Mouse (Mus musculus): ENCODE measurements around the gene Adipor2. TPM values are rescaled to one million over a fixed set of nuclear protein-coding genes. Genes with fewer than 3 reads are reported as not detected.

Adipor2 gene
- total RNA-seq, 2 experiments from 2014 or later, result 64.4 to 71.4 TPM

DNA sequence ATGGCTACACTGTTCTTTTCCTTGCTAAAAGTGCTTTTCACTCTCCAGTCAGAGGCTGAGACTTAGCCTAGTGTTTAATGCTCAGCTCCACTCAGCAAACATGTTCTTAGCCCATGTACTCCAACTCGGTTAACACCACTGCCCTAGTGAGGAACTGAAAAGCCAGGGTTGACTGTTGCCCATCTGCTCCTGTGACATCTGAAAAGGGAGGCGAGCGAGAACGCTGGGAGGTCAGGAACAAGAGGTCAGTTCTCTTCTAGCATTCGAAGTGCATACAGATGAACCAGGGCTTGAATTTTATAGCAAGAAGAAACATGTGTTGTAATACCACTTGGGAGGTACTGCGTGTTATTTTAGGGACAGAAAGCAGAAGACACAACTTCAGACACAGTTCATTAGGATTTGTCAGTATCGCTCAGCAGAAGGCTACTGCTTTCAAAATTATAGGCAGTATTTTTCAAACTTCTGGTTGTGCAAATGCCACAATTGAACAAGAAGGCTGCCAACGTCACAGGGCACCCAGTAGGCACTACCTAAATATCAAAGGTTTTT lies 59.4 kb downstream of the Adipor2 start:
- ATAC-seq (replicated peaks; ENCODE audit: poor library complexity), result no peak

- no peak for ATAC-seq (replicated peaks; ENCODE audit: poor library complexity)
Measured at GRCm38 (mm10) chr6:119352501-119352900, 65.0 kb downstream of the Adipor2 start.

DNA sequence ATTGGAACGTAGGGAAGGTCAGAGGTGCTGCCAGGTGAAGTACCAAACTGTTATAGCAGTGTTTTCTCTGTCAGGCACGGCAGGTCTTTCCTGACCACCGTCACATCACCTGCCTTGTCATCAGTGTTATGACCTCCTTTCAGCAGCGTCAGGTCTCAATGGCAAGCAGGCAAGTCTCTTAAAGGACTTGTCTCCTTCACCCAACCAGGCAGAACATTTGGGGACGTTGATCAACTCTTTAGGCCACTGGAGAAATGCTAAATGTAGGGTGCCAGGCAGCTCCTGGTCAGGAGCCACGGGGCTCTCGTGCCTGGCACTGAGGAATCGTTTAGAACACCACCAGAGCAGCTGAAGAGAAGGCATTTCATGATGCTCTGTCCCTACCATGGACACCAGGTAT lies 65.8 kb downstream of the Adipor2 start:
- ATAC-seq (replicated peaks; ENCODE audit: poor library complexity), result no peak

DNA sequence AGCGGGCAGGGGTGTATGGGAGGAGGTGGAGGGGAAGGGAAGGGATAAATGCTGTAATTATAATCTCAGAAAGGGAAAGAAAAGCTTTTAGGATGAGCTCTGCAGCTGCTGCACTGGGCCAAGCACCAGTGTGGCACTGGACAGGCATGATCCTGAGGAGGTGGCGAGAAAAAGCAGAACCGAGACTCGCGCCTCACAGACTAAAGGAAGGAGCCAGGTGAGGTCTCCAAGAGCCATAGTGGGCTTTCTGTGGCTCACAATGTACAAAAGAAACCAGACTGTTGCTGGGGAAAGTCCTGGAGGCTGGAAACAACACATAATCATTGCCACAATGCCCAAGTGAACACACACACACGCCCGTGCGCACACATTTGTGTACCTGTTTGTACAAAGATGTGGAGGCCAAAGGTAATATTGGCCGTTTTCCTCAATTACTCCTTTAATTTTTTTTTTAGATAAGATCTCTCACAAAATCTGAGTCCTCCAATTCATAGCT lies 66.8 kb downstream of the Adipor2 start:
- no peak for ATAC-seq (replicated peaks; ENCODE audit: poor library complexity)

GRCm38 (mm10) chr6:119348234-119348633 lies 69.3 kb downstream of the Adipor2 start:
- peak; percentile 59 for ATAC-seq (replicated peaks; ENCODE audit: poor library complexity)

DNA sequence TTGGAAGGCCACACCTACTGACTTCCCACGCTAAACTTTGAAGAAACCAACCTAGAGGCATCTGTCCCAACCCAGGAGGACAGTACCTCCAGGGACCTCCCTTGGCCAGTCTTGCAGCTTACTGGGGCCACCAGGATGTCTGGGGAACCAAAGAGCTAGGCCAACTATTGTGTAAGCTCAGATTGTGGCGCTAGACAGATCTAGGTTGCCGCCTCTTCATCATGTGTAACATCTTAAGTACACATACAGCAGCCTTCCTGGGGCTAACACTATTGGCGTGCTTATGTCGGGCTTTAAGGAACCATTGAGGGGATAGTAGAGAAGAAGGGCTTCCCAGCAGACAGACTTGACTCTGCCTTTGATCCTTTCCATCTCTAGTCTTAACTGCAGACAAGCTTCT lies 69.7 kb downstream of the Adipor2 start:
- no peak for ATAC-seq (replicated peaks; ENCODE audit: poor library complexity)

- peak; percentile 61 for ATAC-seq (replicated peaks; ENCODE audit: poor library complexity)
Measured at GRCm38 (mm10) chr6:119346257-119346656, 71.2 kb downstream of the Adipor2 start.

- ATAC-seq (replicated peaks; ENCODE audit: poor library complexity), result peak; percentile 69
Measured at GRCm38 (mm10) chr6:119341409-119341808, 76.1 kb downstream of the Adipor2 start.

DNA sequence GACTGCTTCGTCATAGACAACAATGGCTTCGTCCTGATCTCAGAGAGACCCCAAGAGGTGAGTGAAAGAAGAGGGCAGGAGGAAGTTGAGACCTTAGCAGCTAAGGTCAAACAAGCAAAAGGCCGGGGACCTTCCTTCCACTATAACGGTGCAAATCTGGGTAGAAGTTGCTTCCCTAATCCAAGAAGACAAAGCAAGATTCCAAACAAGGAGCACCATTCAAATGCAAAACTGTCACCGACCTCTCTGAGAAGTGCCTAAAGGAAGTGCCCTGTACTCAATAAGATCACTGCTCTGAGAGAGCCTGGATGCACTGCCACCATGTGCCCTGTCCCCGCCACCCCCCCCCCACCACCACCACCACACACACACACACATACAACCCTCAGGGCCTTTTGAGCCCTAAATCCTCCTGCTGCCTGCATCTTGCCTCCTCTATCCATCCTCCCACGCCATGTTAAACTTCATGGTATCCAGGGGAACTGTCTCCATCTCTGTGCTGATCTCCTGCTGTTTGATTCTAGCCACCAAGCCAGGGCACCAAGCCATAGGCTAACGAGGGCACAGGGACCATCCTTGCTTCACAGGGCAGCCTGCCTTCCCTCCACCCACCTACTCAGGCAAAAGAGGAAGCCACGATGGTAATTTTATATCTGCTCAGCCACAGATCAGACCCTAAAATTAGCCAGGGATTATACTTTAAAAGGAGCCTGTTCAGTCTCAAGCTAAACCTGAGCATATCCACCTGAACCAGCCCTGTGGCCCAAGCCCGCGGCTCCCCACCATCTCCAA lies 79.2 kb downstream of the Adipor2 start:
- ATAC-seq (replicated peaks; ENCODE audit: poor library complexity), result peak; percentile 37

DNA sequence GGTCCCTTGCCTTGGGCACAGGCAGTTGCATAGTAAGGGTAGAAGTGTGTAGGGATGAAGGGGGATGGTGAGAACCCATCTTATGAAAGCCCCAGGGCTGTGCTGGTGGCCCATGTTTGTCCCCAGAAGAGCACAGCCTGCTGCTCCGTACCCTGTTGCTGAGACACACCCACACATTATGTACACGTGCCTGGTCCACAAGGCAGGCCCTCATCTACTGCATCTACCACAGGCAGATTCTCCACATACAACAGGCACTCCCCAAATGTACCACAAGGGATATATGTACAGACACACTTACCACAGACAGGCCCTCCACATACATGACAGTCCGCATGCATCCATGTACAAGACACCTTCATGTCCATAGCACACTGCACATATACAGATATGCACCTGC lies 80.2 kb downstream of the Adipor2 start:
- ATAC-seq (replicated peaks; ENCODE audit: poor library complexity), result no peak

DNA sequence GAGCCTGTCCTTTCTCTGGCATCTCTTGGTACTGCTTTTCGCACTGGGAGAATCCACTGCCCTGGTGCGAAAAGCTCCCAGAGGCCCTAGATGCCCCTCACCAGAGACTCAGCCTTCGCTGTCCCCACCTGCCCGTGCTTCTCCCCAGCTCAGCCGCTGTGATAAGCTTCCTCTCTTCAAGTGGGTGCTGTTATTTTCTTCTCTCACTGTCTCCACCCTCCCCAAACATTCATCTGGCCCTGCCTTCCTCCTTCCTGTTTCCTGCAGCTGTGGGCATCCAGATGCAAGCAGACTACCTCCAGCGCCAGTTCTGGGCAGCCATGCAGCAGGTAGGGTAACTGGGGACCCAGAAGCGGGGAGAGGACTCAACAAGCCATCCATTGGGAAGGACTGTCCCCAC lies 81.4 kb downstream of the Adipor2 start:
- ATAC-seq (replicated peaks; ENCODE audit: poor library complexity), result peak; percentile 50

DNA sequence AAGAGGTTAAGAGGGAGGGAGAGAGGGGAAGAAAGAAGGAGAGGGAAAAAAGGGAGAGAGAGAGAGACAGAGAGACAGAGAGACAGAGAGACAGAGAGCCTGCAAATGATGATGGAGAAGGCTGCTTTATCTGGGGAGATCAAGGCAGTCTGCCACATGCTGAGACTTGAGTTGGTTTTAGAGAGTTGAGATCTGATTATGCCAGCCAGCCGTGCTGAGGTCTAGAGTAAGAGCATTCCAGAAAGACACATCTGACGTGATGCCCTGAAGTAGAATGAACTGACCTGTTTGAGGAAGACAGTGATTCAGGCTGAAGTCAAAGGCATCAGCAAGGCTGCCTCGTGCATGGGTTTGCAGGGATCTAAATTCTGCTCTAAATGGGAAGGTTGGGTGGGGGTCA lies 83.7 kb downstream of the Adipor2 start:
- ATAC-seq (replicated peaks; ENCODE audit: poor library complexity), result no peak

DNA sequence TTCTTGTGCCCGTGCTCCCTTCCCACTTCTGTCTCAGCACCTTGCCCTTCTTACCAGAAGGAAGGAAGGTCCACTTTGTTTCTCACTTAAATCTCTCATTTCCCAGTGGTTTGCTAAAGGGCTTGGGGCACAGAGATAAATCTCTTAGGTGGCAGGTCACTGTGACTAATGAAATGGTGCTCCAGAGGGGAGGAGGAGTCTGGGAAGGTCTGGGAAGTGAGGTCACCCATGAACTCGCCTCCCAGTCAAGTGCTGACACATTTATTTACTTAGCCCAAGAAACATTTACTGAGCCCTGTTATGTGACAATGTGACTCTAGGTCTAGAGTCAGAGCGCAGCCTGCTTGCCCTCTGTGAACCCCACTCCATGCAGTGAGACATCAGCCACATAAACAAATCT lies 84.3 kb downstream of the Adipor2 start:
- no peak for ATAC-seq (replicated peaks; ENCODE audit: poor library complexity)

- no peak for ATAC-seq (replicated peaks; ENCODE audit: poor library complexity)
Measured at GRCm38 (mm10) chr6:119332111-119332510, 85.4 kb downstream of the Adipor2 start.

DNA sequence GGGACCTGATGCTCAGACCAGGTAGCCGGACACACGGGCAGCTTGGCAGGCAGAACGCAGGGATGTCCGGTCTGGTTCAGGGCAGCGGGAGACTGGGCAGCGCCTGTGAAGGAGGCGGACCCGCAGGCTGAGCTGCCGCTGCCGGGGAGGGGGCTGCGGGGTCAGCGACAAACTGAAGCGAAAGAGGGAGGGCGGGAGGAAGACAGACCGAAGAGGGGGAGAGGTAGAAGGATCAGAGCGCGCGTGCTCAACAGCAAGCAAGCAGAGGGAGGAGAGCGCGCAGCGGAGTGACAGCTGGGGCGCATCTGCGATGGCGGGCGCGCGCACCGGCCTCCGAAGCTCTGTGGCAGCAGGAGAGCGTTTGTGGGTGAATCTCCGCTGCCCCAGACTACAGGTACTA lies 87.0 kb downstream of the Adipor2 start, which contains the start of gene Lrtm2:
Gene Lrtm2 (minus strand): TSS at position 261 of the 400 bp plus-strand sequence.
- ATAC-seq (replicated peaks; ENCODE audit: poor library complexity), result no peak

DNA sequence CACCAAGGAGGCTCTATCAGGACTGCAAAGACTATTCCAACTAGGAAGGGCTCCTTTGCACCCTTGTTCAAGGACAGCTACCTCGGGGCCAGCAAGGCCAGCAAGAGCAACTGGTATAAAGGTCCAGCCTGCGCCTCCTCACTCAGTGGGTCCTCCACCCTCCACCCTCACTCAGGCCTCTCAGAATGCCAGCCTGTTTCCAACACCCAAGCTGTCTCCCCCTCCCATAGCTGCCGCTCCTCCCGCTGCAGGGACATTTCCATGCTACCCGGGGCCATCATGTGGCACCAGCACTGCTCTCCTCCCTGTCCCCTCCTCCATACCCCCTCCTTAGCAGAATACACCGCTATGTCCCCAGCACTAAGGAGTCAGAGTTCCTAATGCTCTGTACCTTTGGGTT lies 87.6 kb downstream of the Adipor2 start:
- no peak for ATAC-seq (replicated peaks; ENCODE audit: poor library complexity)

- no peak for ATAC-seq (replicated peaks; ENCODE audit: poor library complexity)
Measured at GRCm38 (mm10) chr6:119329215-119329714, 88.2 kb downstream of the Adipor2 start.

- peak; percentile 48 for ATAC-seq (replicated peaks; ENCODE audit: poor library complexity)
Measured at GRCm38 (mm10) chr6:119328521-119329115, 88.9 kb downstream of the Adipor2 start.

GRCm38 (mm10) chr6:119326541-119326940 lies 91.0 kb downstream of the Adipor2 start:
- ATAC-seq (replicated peaks; ENCODE audit: poor library complexity), result no peak

GRCm38 (mm10) chr6:119325978-119326377 lies 91.5 kb downstream of the Adipor2 start:
- no peak for ATAC-seq (replicated peaks; ENCODE audit: poor library complexity)

GRCm38 (mm10) chr6:119324776-119325175 lies 92.7 kb downstream of the Adipor2 start:
- no peak for ATAC-seq (replicated peaks; ENCODE audit: poor library complexity)

DNA sequence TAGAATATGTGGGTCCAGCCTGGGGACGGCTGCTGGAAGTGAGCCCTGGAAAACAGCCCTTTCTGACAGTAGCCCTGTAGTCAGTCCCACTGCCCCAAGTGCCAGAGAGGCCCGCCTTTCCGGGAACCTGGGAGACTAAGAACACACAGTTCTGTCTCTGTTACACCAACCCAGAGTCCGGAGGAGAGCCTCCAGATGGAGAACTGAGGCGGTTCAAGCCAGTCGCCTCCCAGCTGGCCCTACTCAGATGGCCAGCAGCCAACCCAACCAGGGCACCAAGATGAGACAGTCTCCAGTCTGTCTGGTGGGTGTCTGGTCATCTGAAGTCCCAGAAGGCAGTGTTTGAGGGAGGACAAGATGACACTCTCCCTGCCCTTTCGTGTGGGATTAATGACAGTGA lies 95.8 kb downstream of the Adipor2 start:
- ATAC-seq (replicated peaks; ENCODE audit: poor library complexity), result no peak
